Mouse (Mus musculus) G1E (cell line): ENCODE measurements around the gene Bco1. TPM values are rescaled to one million over a fixed set of nuclear protein-coding genes. Genes with fewer than 3 reads are reported as not detected.

Experiments used
- ATAC-seq: 2 replicates; pipeline ENCODE4 v1.8.0; 2016; ENCODE audit warnings: mild to moderate bottlenecking; ENCODE audit not compliant: insufficient number of reproducible peaks, poor library complexity, low FRiP score, severe bottlenecking; ENCODE audit errors: extremely low read depth
- DNase-seq: peaks from one replicate; pipeline ENCODE4 v3.0.0; 2012; ENCODE audit warnings: low spot score
- H3K27me3 ChIP-seq: 2 replicates; pipeline ENCODE4 v1.6.1; 2012; ENCODE audit warnings: mild to moderate bottlenecking, low read length, inconsistent platforms; ENCODE audit not compliant: insufficient read depth
- H3K36me3 ChIP-seq: replicated peaks from 2 replicates; pipeline ENCODE3; 2012; ENCODE audit warnings: mild to moderate bottlenecking, inconsistent platforms
- H3K4me1 ChIP-seq: 2 replicates; pipeline ENCODE4 v1.6.1; 2012; ENCODE audit warnings: low read depth, low read length, inconsistent platforms, mixed read lengths; ENCODE audit not compliant: insufficient read depth
- H3K4me3 ChIP-seq: 2 replicates; pipeline ENCODE4 v1.5.1; 2012; ENCODE audit warnings: low read depth, mild to moderate bottlenecking, inconsistent platforms, low read length, moderate library complexity, mixed read lengths
- H3K9me3 ChIP-seq: replicated peaks from 2 replicates; pipeline ENCODE4 v1.6.1; 2012; ENCODE audit warnings: inconsistent platforms
- CTCF ChIP-seq: IDR thresholded peaks from 2 replicates; pipeline ENCODE4 v1.5.1; 2012; ENCODE audit warnings: low read depth, low read length, inconsistent platforms, mixed read lengths
- GATA1 ChIP-seq: IDR thresholded peaks from 2 replicates; pipeline ENCODE4 v1.6.1; 2012; ENCODE audit warnings: borderline replicate concordance, low read length, inconsistent platforms, mixed read lengths
- GATA2 ChIP-seq: IDR thresholded peaks from 2 replicates; pipeline ENCODE4 v1.6.1; 2012; ENCODE audit warnings: low read depth, low read length, inconsistent platforms, borderline replicate concordance
- POLR2AphosphoS5 ChIP-seq: IDR thresholded peaks from 2 replicates; pipeline ENCODE4 v1.6.1; 2012; ENCODE audit warnings: low read depth, low read length, inconsistent platforms; ENCODE audit not compliant: insufficient replicate concordance
- TAL1 ChIP-seq: conservative IDR thresholded peaks from 2 replicates; pipeline ENCODE4 v1.6.1; 2012; ENCODE audit warnings: low read depth, low read length, inconsistent platforms, mixed read lengths
- polyA plus RNA-seq: library from polyadenylated mRNA; stranded (reverse); fragments of >175 nt; gene quantifications from 2 replicates; pipeline ENCODE4 v1.2.3, GENCODE M21; 2012
- total RNA-seq, 2 experiments: library from RNA; stranded (forward) in 1 of 2; stranded (reverse) in 1 of 2; fragments of 200-1000 nt in 1 of 2; fragments of >200 nt in 1 of 2; fragmentation: Nextera tagmentation in 1 of 2; gene quantifications; 2 replicates each; pipeline ENCODE4 v1.2.3; 2014 to 2017

The Bco1 gene
- total and polyA plus RNA-seq, 3 experiments: not detected

GRCm38 (mm10) chr8:117174536-117174935 lies 78.9 kb downstream of the Bco1 start:
- DNase-seq (no peak), ATAC-seq (no peak)
- Histone ChIP-seq H3K27me3 (no peaks in the 10 kb centered on the region), H3K4me3 (no peak overlapping the region), H3K4me1 (no peaks in the 10 kb centered on the region), H3K36me3 (peaks cover 81% of the 10 kb centered on the region), H3K9me3 (no peaks in the 10 kb centered on the region)
- TF ChIP-seq GATA1 (no peak), POLR2AphosphoS5 (no peak), TAL1 (no peak), GATA2 (no peak), CTCF (no peak)

GRCm38 (mm10) chr8:117176308-117176707 lies 80.7 kb downstream of the Bco1 start:
- Histone ChIP-seq H3K27me3 (no peaks in the 10 kb centered on the region), H3K36me3 (peaks cover 82% of the 10 kb centered on the region), H3K9me3 (no peaks in the 10 kb centered on the region), H3K4me1 (no peaks in the 10 kb centered on the region), H3K4me3 (no peak overlapping the region)
- no peak for ATAC-seq
- DNase-seq: no peak
- TF ChIP-seq CTCF (no peak), GATA1 (no peak), TAL1 (no peak), GATA2 (no peak), POLR2AphosphoS5 (no peak)

GRCm38 (mm10) chr8:117177236-117177635 lies 81.6 kb downstream of the Bco1 start:
- ATAC-seq: no peak
- no peak for DNase-seq
- peaks cover 81% of the 10 kb centered on the region for H3K36me3 ChIP-seq
- H3K4me1 ChIP-seq: no peaks in the 10 kb centered on the region
- no peaks in the 10 kb centered on the region for H3K9me3 ChIP-seq
- H3K27me3 ChIP-seq: no peaks in the 10 kb centered on the region
- H3K4me3 ChIP-seq: no peak overlapping the region
- TF ChIP-seq CTCF: no peak
- no peak for TF ChIP-seq GATA2
- TF ChIP-seq GATA1: no peak
- no peak for TF ChIP-seq TAL1
- no peak for TF ChIP-seq POLR2AphosphoS5

- Histone ChIP-seq H3K4me3 (no peak overlapping the region), H3K4me1 (no peaks in the 10 kb centered on the region), H3K36me3 (peaks cover 84% of the 10 kb centered on the region), H3K27me3 (no peaks in the 10 kb centered on the region), H3K9me3 (no peaks in the 10 kb centered on the region)
- no peak for ATAC-seq
- DNase-seq: no peak
- TF ChIP-seq TAL1: no peak
- TF ChIP-seq CTCF: no peak
- TF ChIP-seq GATA1: no peak
- TF ChIP-seq POLR2AphosphoS5: no peak
- no peak for TF ChIP-seq GATA2
These were observed 82.4 kb downstream of the Bco1 start for GRCm38 (mm10) chr8:117178039-117178438.

- TF ChIP-seq POLR2AphosphoS5 (no peak), TAL1 (no peak), GATA2 (no peak), CTCF (no peak), GATA1 (no peak)
- ATAC-seq (no peak), DNase-seq (no peak)
- H3K36me3 ChIP-seq: peaks cover 84% of the 10 kb centered on the region
- H3K4me3 ChIP-seq: no peak overlapping the region
- H3K4me1 ChIP-seq: no peaks in the 10 kb centered on the region
- H3K27me3 ChIP-seq: no peaks in the 10 kb centered on the region
- no peaks in the 10 kb centered on the region for H3K9me3 ChIP-seq
These were observed 83.0 kb downstream of the Bco1 start for GRCm38 (mm10) chr8:117178676-117179075.

- H3K4me3 ChIP-seq: no peak overlapping the region
- 0 out of 2 replicates have a peak, but pooled peaks have one; percentile 40 for ATAC-seq
- H3K27me3 ChIP-seq: no peaks in the 10 kb centered on the region
- H3K36me3 ChIP-seq: peaks cover 81% of the 10 kb centered on the region
- no peaks in the 10 kb centered on the region for H3K9me3 ChIP-seq
- TF ChIP-seq GATA2 (no peak), TAL1 (no peak)
- DNase-seq: no peak
- H3K4me1 ChIP-seq: no peaks in the 10 kb centered on the region
These were observed 87.1 kb downstream of the Bco1 start for GRCm38 (mm10) chr8:117182746-117183145.

Other genes starting within 250 kb of the Bco1 start
- 11.1 and 17.0 TPM in 2 replicates for gene Cmc2, start 174.4 kb upstream of the Bco1 start, total RNA-seq (2014; fragmentation: Nextera tagmentation)
- gene Cmc2, start 174.4 kb upstream of the Bco1 start, total RNA-seq (2017): 81.3 and 123 TPM in 2 replicates
- gene Cmc2, start 174.4 kb upstream of the Bco1 start, polyA plus RNA-seq: 33.9 and 39.7 TPM in 2 replicates
- 69.8 and 89.7 TPM in 2 replicates for gene Cenpn, start 174.1 kb upstream of the Bco1 start, total RNA-seq (2014; fragmentation: Nextera tagmentation)
- 49.2 and 51.8 TPM in 2 replicates for gene Cenpn, start 174.1 kb upstream of the Bco1 start, total RNA-seq (2017)
- gene Cenpn, start 174.1 kb upstream of the Bco1 start, polyA plus RNA-seq: 4.9 and 11.2 TPM in 2 replicates
- gene Atmin, start 152.5 kb upstream of the Bco1 start, total RNA-seq (2014; fragmentation: Nextera tagmentation): 39.1 and 40.2 TPM in 2 replicates
- 18.2 and 18.4 TPM in 2 replicates for gene Atmin, start 152.5 kb upstream of the Bco1 start, total RNA-seq (2017)
- gene Atmin, start 152.5 kb upstream of the Bco1 start, polyA plus RNA-seq: 9.8 and 13.7 TPM in 2 replicates
- gene 1700030J22Rik, start 116.9 kb upstream of the Bco1 start, total RNA-seq (2014; fragmentation: Nextera tagmentation): 0.24 and 1.1 TPM in 2 replicates
- 0.44 and 0.52 TPM in 2 replicates for gene 1700030J22Rik, start 116.9 kb upstream of the Bco1 start, total RNA-seq (2017)
- 1.6 and 1.7 TPM in 2 replicates for gene 1700030J22Rik, start 116.9 kb upstream of the Bco1 start, polyA plus RNA-seq
- 20.2 and 24.1 TPM in 2 replicates for gene Gcsh, start 102.3 kb upstream of the Bco1 start, total RNA-seq (2014; fragmentation: Nextera tagmentation)
- 45.7 and 50.3 TPM in 2 replicates for gene Gcsh, start 102.3 kb upstream of the Bco1 start, total RNA-seq (2017)
- gene Gcsh, start 102.3 kb upstream of the Bco1 start, polyA plus RNA-seq: 9.2 and 9.3 TPM in 2 replicates
- gene Pkd1l2, start 13.4 kb upstream of the Bco1 start, total RNA-seq (2014; fragmentation: Nextera tagmentation): 0.60 and 0.87 TPM in 2 replicates
- gene Pkd1l2, start 13.4 kb upstream of the Bco1 start, total RNA-seq (2017): 0.16 and 0.52 TPM in 2 replicates
- 0.09 and 0.18 TPM in 2 replicates for gene Pkd1l2, start 13.4 kb upstream of the Bco1 start, polyA plus RNA-seq
- gene Gan, start 62.3 kb downstream of the Bco1 start, total RNA-seq (2014; fragmentation: Nextera tagmentation): 10.1 and 11.7 TPM in 2 replicates
- 3.7 and 5.0 TPM in 2 replicates for gene Gan, start 62.3 kb downstream of the Bco1 start, total RNA-seq (2017)
- gene Gan, start 62.3 kb downstream of the Bco1 start, polyA plus RNA-seq: 1.4 and 1.8 TPM in 2 replicates
- 78.4 and 88.8 TPM in 2 replicates for gene Cmip, start 161.2 kb downstream of the Bco1 start, total RNA-seq (2014; fragmentation: Nextera tagmentation)
- 5.7 and 5.8 TPM in 2 replicates for gene Cmip, start 161.2 kb downstream of the Bco1 start, total RNA-seq (2017)
- gene Cmip, start 161.2 kb downstream of the Bco1 start, polyA plus RNA-seq: 63.4 and 65.3 TPM in 2 replicates